Mouse (Mus musculus): ENCODE results near the gene Pdcd1. TPM values are rescaled to one million over a fixed set of nuclear protein-coding genes. Genes with fewer than 3 reads are reported as not detected.

The Pdcd1 gene
- total and polyA plus RNA-seq, 3 experiments, result 0.06 TPM; not detected in 2

DNA sequence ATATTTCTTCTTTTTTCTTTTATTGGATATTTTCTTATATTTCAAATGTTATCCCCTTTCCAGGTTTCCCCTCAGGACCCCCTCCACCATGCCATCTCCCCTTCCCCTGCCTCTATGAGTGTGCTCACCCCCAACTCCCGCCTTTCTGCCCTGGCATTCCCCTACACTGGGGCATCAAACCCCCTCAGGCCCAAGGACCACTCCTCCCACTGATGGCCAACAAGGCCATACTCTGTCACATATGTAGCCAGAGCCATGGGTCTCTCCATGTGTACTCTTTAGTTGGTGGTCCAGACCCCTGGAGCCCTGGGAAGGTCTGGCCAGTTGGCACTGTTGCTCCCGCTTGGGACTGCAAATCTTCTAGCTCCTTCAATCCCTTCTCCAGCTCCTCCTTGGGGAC is 5.0 kb upstream of the Pdcd1 start:
- 96% methylated on average over 2 of the region's 2 CpGs for WGBS
- Histone ChIP-seq H3K9ac (ENCODE audit: low read depth, low read length) (no peak overlapping the region), H3K27ac (no peak overlapping the region), H3K27me3 (ENCODE audit: control insufficient read depth, insufficient read depth, low read length) (no peaks in the 10 kb centered on the region; the same call in 1 of the 2 replicates), H3K4me1 (ENCODE audit: control insufficient read depth, insufficient read depth, low read length) (no peaks in the 10 kb centered on the region), H3K36me3 (ENCODE audit: control insufficient read depth, insufficient read depth, low read length) (no peaks in the 10 kb centered on the region), H3K79me2 (replicated peaks; ENCODE audit: control insufficient read depth, insufficient read depth, low read length) (no peaks in the 10 kb centered on the region), H3K4me3 (no peak overlapping the region)
- DNase-seq, result no peak
- intact Hi-C loops (cut with DNase I), result no loop called here
- TF ChIP-seq EP300 (IDR thresholded peaks at IDR 0.05; ENCODE audit: insufficient read depth, low read depth, low read length) (no peak), POLR2A (IDR thresholded peaks at IDR 0.05; ENCODE audit: insufficient read depth, low read depth, low read length) (no peak), CTCF (IDR thresholded peaks at IDR 0.05) (no peak)

DNA sequence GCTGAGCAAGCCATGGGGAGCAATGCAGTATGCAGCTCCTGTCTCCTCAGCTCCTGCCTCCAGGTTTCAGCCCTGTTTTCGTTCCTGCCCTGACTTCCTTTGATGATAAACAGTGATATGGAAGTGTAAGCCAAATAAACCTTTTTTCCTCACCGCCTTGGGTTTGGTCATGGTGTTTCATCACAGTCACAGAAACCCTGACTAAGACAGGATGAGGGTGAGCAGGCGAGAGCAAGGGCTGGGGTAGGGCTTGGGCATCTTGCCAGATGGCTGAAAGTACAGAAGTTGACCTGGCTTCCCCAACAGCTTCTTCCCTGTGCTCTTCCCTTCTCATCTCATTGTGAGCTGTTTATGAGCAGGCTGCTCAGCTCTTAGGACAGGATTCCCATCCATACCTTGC is 3.6 kb upstream of the Pdcd1 start:
- H3K9ac ChIP-seq (ENCODE audit: low read depth, low read length), result no peak overlapping the region
- H3K79me2 ChIP-seq (replicated peaks; ENCODE audit: control insufficient read depth, insufficient read depth, low read length), result no peaks in the 10 kb centered on the region
- no peak overlapping the region for H3K27ac ChIP-seq
- TF ChIP-seq CTCF (IDR thresholded peaks at IDR 0.05), result no peak
- TF ChIP-seq POLR2A (IDR thresholded peaks at IDR 0.05; ENCODE audit: insufficient read depth, low read depth, low read length), result no peak
- TF ChIP-seq EP300 (IDR thresholded peaks at IDR 0.05; ENCODE audit: insufficient read depth, low read depth, low read length), result no peak
- H3K4me1 ChIP-seq (ENCODE audit: control insufficient read depth, insufficient read depth, low read length), result no peaks in the 10 kb centered on the region
- no peaks in the 10 kb centered on the region for H3K36me3 ChIP-seq (ENCODE audit: control insufficient read depth, insufficient read depth, low read length)
- no peak for DNase-seq
- WGBS, result 25% methylated on average over 3 of the region's 3 CpGs
- intact Hi-C loops (cut with DNase I), result no loop called here
- no peak overlapping the region for H3K4me3 ChIP-seq
- H3K27me3 ChIP-seq (ENCODE audit: control insufficient read depth, insufficient read depth, low read length), result no peaks in the 10 kb centered on the region

DNA sequence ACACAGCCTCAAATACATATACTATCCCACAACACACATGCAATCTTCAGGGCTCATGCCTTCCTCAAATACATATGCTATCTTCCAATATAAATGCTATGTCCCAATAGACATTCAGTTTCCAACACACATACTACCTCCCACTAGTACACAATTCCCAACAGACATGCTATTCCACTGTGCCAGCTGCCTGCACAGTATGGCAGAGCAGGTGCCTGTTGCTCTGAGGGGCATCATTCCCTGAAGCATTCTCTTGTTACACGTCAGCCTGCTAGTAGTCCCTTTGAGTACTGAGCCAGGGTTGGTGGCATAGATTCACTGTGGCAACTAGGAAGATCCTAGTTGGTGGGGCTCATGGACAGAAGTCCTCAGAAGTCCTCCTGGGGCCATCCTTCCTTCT is 2.1 kb upstream of the Pdcd1 start:
- intact Hi-C loops (cut with DNase I), result no loop called here
- Histone ChIP-seq H3K27ac (no peak overlapping the region), H3K4me3 (no peak overlapping the region), H3K27me3 (ENCODE audit: control insufficient read depth, insufficient read depth, low read length) (no peaks in the 10 kb centered on the region), H3K4me1 (ENCODE audit: control insufficient read depth, insufficient read depth, low read length) (no peaks in the 10 kb centered on the region), H3K9ac (ENCODE audit: low read depth, low read length) (no peak overlapping the region), H3K36me3 (ENCODE audit: control insufficient read depth, insufficient read depth, low read length) (no peaks in the 10 kb centered on the region), H3K79me2 (replicated peaks; ENCODE audit: control insufficient read depth, insufficient read depth, low read length) (no peaks in the 10 kb centered on the region)
- 78% methylated on average over 1 of the region's 1 CpGs for WGBS
- DNase-seq, result no peak
- TF ChIP-seq EP300 (IDR thresholded peaks at IDR 0.05; ENCODE audit: insufficient read depth, low read depth, low read length) (no peak), POLR2A (IDR thresholded peaks at IDR 0.05; ENCODE audit: insufficient read depth, low read depth, low read length) (no peak), CTCF (IDR thresholded peaks at IDR 0.05) (no peak)

- no peaks in the 10 kb centered on the region for H3K4me1 ChIP-seq (ENCODE audit: control insufficient read depth, insufficient read depth, low read length)
- no peaks in the 10 kb centered on the region for H3K36me3 ChIP-seq (ENCODE audit: control insufficient read depth, insufficient read depth, low read length)
- H3K27me3 ChIP-seq (ENCODE audit: control insufficient read depth, insufficient read depth, low read length), result no peaks in the 10 kb centered on the region
- H3K9ac ChIP-seq (ENCODE audit: low read depth, low read length), result no peak overlapping the region
- H3K27ac ChIP-seq, result no peak overlapping the region
- no peak overlapping the region for H3K4me3 ChIP-seq
- intact Hi-C loops (cut with DNase I), result no loop called here
- no peak for TF ChIP-seq EP300 (IDR thresholded peaks at IDR 0.05; ENCODE audit: insufficient read depth, low read depth, low read length)
- no peak for TF ChIP-seq CTCF (IDR thresholded peaks at IDR 0.05)
- TF ChIP-seq POLR2A (IDR thresholded peaks at IDR 0.05; ENCODE audit: insufficient read depth, low read depth, low read length), result no peak
- DNase-seq, result peak in 1 of 2 experiments; percentile 13
- no peaks in the 10 kb centered on the region for H3K79me2 ChIP-seq (replicated peaks; ENCODE audit: control insufficient read depth, insufficient read depth, low read length)
- 62% methylated on average over 7 of the region's 7 CpGs for WGBS
These were observed 1.3 kb upstream of the Pdcd1 start for GRCm38 (mm10) chr1:94053530-94054216.

DNA sequence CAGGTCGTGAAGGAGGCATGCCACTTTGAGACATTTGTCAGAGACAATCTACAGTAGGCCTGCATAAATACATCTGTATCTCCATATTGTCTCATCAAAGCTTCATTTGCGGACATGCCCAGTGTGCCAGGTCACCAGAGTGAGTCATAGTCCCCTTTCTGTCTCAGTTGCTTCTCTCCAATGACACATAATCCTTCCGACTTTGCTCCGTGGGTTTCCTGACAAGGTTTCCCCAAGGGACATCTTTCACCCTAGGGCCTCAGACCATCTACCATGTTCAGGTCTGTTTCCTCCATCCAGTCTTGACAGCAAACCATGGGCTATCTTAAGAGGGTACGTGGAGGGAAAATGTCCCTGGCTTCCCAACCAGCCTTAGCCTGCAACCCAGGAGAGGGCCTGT is 1.2 kb downstream of the Pdcd1 start:
- H3K27me3 ChIP-seq (ENCODE audit: control insufficient read depth, insufficient read depth, low read length), result no peaks in the 10 kb centered on the region
- no peak overlapping the region for H3K27ac ChIP-seq
- no peak overlapping the region for H3K4me3 ChIP-seq
- no peak overlapping the region for H3K9ac ChIP-seq (ENCODE audit: low read depth, low read length)
- no peaks in the 10 kb centered on the region for H3K79me2 ChIP-seq (replicated peaks; ENCODE audit: control insufficient read depth, insufficient read depth, low read length)
- H3K4me1 ChIP-seq (ENCODE audit: control insufficient read depth, insufficient read depth, low read length), result no peaks in the 10 kb centered on the region
- WGBS, result 73% methylated on average over 5 of the region's 5 CpGs
- H3K36me3 ChIP-seq (ENCODE audit: control insufficient read depth, insufficient read depth, low read length), result no peaks in the 10 kb centered on the region
- intact Hi-C loops (cut with DNase I), result no loop called here
- no peak for DNase-seq
- TF ChIP-seq POLR2A (IDR thresholded peaks at IDR 0.05; ENCODE audit: insufficient read depth, low read depth, low read length) (no peak), CTCF (IDR thresholded peaks at IDR 0.05) (no peak), EP300 (IDR thresholded peaks at IDR 0.05; ENCODE audit: insufficient read depth, low read depth, low read length) (no peak)

- no peak overlapping the region for H3K9ac ChIP-seq (ENCODE audit: low read depth, low read length)
- H3K36me3 ChIP-seq (ENCODE audit: control insufficient read depth, insufficient read depth, low read length), result no peaks in the 10 kb centered on the region
- TF ChIP-seq EP300 (IDR thresholded peaks at IDR 0.05; ENCODE audit: insufficient read depth, low read depth, low read length) (no peak), CTCF (IDR thresholded peaks at IDR 0.05) (no peak), POLR2A (IDR thresholded peaks at IDR 0.05; ENCODE audit: insufficient read depth, low read depth, low read length) (no peak)
- no peak overlapping the region for H3K4me3 ChIP-seq
- WGBS, result 72% methylated on average over 4 of the region's 4 CpGs
- no peaks in the 10 kb centered on the region for H3K27me3 ChIP-seq (ENCODE audit: control insufficient read depth, insufficient read depth, low read length)
- no peaks in the 10 kb centered on the region for H3K4me1 ChIP-seq (ENCODE audit: control insufficient read depth, insufficient read depth, low read length)
- intact Hi-C loops (cut with DNase I), result no loop called here
- no peak overlapping the region for H3K27ac ChIP-seq
- DNase-seq, result no peak
- no peaks in the 10 kb centered on the region for H3K79me2 ChIP-seq (replicated peaks; ENCODE audit: control insufficient read depth, insufficient read depth, low read length)
These were observed 5.8 kb downstream of the Pdcd1 start for GRCm38 (mm10) chr1:94046544-94046943.
